Mouse (Mus musculus): ENCODE results near the gene Ppp1r35.
A peak's percentile ranks its signal among the peaks of the same experiment; 100 is the strongest.

Gene Ppp1r35

DNA sequence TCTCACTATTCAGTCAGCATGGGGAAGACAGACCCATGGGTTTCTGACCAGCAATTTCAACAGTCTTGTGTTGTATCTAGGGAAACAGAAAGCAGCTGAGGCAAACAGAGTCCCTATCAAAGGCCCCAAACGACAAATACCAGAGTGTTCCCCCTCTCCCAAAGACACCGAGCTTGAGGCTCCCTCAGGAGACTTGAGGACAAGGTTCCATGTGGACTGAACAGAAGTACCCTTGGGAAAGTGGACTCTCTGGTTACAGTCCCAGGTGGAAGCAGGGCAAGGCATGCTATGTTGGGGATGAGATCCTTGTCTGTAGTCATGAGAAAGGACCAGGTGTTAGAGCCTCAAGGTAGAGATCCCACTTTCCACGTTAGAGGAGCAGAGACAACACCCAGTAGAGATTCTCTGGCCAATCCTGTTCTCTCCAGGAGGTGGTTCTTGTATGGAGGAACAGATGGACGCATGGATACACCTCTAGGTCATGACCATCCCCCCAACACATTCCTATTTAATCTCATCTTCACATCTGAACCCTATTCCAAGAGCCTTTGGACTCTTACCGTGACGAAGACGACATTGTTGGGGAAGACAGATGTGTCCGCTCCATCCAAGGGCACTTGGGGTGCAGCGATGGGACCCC is 5.4 kb downstream of the Ppp1r35 start:
- no peak for DNase-seq

- no peak for DNase-seq
Observed at GRCm38 (mm10) chr5:137784546-137784945, 5.9 kb downstream of the Ppp1r35 start.

- DNase-seq: no peak
Observed at GRCm38 (mm10) chr5:137785164-137786031, 6.7 kb downstream of the Ppp1r35 start.

DNA sequence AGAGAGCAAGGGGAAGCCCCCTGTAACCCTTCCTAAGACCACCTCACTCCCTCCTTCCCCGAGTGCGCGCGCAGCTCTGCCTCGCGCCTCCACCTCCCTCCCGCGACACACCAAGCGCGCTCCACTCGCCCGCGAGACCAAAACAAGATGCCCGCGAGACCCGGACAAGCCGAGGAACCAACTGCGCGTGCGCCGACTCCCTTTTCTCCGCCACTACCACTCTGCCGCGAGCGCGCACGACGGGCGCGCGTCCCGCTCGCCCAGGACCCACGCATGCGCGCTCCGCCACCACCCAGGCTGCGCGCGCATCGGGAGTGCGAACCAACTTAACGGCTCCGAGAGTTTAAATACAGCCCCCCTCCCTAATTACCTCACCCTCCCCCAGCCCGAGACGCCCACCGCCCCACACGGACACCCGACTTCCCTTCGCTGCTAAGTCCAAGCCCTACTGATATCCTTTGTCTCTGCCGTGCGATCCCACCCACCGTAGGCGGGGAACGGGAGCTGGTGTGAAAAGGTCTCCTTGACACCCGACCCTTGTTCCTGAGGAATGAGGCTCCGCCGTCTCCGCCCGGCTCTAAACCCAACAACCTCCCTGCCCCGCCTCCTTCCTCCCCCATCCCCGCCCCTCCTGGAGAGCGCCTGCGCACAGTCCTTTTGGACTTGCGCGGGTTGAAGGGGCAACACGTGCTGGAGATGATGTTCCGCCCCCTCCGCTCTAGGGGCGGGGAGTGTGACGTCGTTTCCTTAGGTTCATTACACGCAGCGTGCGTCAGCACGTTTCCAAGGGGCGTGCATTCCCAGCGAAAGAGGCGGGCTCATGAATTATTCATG is 7.7 kb downstream of the Ppp1r35 start:
- peak; percentile 98 to 99 for DNase-seq

- peak; percentile 94 to 96 for DNase-seq
Observed at GRCm38 (mm10) chr5:137787151-137787928, 8.7 kb downstream of the Ppp1r35 start, which contains the start of the genes Mepce and Zcwpw1. TSS of gene Mepce (minus strand) at chr5:137787655. TSS of gene Zcwpw1 (plus strand) at chr5:137787798.

DNA sequence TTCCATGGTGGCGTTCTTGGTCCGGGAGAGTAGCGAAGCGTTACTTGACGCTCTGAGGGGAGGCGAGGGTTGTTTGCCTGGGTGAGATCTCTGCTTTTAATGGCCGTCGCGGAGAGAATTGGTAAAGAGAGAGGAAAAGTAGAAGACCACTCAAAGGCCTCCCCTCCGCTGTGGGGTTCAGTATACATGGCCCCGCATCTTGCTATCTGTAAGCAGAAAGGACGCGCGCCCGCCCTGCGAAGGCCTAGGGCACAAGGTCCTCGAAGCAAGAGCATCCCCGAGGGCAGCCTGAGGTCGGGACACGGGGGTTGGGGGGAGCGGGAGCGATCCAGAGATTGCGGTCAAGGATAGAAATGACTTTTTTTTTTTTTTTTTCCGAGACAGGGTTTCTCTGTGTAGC is 9.5 kb downstream of the Ppp1r35 start:
- no peak for DNase-seq

GRCm38 (mm10) chr5:137788946-137789531 is 10.4 kb downstream of the Ppp1r35 start:
- no peak for DNase-seq

GRCm38 (mm10) chr5:137791553-137791952 is 12.9 kb downstream of the Ppp1r35 start:
- no peak for DNase-seq

DNA sequence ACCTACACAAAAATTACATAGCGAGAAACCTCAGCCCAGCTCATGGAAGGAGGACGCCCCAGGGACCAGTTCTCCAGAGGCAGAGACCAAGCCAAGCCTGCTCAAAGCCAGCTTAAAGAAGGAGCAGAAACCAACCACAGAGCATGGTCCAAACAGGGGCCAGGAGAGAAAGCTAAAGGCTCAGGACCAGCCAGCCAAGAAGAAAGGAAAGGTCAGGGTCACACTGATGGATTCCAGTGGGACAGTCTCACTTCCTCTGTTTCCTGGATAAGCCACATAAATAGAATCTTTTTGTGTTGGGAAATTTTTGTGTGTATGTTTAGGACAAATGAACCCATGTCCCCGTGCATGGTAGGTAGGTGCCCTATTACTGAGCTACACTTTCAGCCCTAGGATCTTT is 18.0 kb downstream of the Ppp1r35 start:
- DNase-seq: no peak

- no peak for DNase-seq
Observed at GRCm38 (mm10) chr5:137800917-137801316, 22.3 kb downstream of the Ppp1r35 start.

DNA sequence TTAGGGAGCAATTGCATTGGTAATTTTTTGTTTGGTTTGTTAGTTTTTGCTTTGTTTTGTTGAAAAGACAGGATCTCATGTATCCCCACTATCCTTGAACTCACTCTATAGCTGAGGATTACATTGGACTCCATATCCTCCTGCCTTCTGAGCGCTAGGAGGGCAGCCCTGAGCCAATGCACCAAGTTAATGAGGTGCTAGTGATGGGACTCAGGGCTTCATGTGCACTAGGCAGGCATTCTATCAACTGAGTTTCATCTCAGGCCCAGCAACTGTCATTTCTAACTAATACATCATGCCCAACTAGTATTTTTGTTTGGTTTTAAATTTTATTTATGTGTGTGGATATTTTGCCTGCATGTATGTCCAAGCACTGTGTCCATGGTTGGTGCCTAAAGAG is 27.5 kb downstream of the Ppp1r35 start:
- DNase-seq: no peak

DNA sequence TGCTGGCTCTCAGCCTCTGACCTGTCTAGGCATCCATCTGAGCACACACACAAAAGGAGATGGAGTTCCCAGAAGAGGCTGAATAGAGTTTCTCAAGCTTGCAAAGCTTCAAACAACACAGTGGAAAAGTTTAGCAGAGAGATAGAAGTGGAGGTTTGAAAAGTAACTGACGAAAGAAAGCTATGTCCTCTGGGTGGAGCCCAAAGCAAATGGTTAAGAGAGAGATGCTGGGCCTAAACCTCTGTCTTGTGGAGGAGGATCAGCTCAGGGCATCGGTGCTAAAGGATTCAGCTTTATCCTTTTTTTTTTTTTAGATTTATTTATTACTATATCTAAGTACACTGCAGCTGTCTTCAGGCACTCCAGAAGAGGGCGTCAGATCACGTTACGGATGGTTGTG is 29.7 kb downstream of the Ppp1r35 start:
- DNase-seq: no peak

GRCm38 (mm10) chr5:137817466-137818222 is 39.0 kb downstream of the Ppp1r35 start:
- DNase-seq: no peak

DNA sequence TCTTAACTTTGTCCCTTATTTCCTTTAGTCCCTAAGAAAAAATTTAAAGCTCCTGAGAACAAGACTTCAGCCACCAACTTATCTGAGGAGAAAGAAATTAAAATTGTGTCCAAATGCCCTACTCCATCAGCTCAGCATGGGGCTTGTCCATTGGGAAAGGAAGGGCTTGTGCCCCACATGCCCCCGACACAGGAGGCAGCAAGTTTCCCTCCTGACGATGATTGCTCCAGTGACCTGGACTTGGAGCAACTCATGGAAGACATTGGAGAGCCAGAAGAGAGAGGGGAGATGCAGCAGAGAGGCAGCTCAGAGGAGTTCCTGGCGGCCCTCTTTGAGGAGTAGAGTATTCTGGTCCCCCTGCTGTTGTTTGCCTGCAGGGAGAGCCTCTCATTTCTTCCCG is 43.5 kb downstream of the Ppp1r35 start:
- no peak for DNase-seq

GRCm38 (mm10) chr5:137822602-137823001 is 44.0 kb downstream of the Ppp1r35 start:
- DNase-seq: no peak

DNA sequence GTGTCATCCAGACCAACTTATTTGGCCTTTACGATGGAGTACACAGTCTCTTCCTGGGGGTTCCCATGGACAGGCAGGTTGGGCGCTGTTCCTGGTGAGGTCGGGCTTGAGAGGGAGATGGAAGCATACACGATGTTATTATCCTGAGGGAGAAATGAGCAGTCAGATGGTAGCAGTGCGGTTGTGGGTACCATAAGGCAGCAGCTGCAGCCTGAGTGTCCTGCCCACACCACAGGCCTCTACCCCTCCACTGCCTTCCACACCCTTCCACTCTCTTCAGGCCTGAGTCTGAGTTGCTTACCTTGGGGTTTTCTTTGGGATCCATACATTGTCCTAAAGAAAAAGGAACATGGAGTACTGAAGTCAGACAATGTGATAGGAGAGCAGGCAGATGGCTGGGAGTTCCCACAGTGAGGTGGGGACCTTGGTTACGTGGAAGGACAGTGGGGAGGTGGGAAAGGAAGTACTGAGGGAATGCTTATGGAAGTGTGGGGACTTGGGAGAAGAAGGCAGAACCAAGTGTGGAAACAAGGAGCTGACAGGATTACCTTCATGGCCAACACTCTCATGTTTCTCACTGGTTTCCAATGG is 44.9 kb downstream of the Ppp1r35 start:
- no peak for DNase-seq

DNA sequence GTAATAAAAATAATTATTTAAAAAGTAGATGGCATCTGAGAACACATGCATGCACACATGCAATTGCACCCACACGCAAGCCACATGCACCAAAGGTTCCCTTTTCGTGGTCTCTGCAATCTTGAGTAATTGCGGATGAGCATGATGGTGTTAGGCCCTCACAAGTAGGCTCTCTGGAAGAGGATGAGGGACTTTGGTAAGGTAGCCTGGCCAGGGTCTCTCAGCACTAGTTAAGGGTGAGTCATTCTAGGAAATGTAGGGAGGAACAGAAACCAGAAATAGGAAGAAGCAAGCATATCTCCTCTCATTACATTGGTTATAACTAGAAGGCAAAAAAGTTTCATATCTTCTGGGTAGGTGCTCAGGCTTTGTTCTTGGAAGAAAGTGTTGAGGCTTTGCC is 46.4 kb downstream of the Ppp1r35 start:
- DNase-seq: peak; percentile 17 to 31

DNA sequence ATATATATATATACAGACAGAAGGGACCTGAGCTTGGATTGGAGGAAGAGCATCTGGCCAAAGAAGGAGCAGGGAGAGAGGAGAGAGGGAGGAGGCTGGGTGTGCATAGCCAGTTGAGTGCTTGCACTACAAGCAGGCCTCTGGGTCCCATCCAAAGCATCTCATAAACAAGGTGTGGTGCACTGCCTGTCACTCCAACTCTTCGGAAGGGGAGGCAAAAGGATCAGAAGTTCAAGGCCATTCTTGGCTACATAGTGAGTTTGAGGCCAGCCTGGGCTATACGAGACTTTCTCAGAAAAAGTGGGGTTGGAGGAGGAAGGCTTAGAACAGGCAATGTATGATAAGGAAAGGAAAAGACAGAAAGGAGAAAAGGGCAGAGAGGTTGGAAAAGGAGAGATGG is 47.3 kb downstream of the Ppp1r35 start:
- DNase-seq: no peak

- no peak for DNase-seq
Observed at GRCm38 (mm10) chr5:137826421-137826820, 47.8 kb downstream of the Ppp1r35 start.

GRCm38 (mm10) chr5:137828694-137829093 is 50.0 kb downstream of the Ppp1r35 start:
- DNase-seq: no peak

Measured in B cell, adult 2 months (primary cell).